Mouse (Mus musculus) 416B (cell line): ENCODE data around the gene Tmem88b.
"Not testable (repeated sequence)": the region's sequence is repeated elsewhere in the genome, so short reads cannot be mapped to it uniquely, and the experiment has no call there.

ENCODE experiments used
- DNase-seq: peaks from one replicate; pipeline ENCODE4 v3.0.0; 2011; ENCODE audit warnings: low read depth

The Tmem88b gene

GRCm38 (mm10) chr4:155760613-155761355 lies 24.9 kb downstream of the Tmem88b start, which contains the start of gene Atad3a:
Atad3a (minus strand) TSS chr4:155761093.
- peak; percentile 98 for DNase-seq

DNA sequence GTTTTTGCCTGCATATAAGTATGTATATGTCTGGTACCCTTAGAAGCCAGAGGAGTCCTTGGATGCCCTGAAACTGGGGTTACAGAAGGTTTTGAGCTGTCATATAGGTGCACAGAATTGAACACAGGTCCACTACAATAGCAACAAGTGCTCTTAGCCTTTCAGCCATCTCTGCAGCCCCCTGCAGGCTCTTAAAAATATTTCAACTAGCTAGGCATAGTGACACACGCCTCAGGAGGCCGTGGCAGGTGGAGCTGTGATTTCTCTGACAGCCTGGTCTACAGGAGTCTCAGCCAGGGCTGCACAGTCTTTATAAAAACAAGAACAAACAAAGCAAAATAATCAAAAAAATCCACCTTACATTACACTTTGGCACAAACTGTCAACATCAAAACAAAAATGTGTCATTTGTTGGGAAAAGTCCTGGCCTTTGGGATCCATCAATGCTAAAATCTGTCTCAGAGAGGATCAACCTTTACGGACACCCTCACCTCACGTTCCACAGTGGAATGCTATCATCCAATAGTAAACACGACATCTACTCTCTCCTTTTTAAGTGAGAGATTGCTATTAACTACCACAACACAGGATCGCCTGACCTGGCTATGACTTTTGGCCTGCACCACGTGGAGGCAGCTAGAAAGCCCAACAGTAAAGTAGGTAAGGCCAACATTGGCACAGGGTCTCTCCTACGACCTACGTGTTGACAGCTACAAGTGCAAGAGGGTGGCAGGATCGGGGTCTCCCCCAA lies 25.6 kb downstream of the Tmem88b start:
- DNase-seq: peak; percentile 81

- DNase-seq: no peak
Observed at GRCm38 (mm10) chr4:155757011-155757410, 28.7 kb downstream of the Tmem88b start.

- DNase-seq: no peak
Observed at GRCm38 (mm10) chr4:155746575-155747490, 38.8 kb downstream of the Tmem88b start.

DNA sequence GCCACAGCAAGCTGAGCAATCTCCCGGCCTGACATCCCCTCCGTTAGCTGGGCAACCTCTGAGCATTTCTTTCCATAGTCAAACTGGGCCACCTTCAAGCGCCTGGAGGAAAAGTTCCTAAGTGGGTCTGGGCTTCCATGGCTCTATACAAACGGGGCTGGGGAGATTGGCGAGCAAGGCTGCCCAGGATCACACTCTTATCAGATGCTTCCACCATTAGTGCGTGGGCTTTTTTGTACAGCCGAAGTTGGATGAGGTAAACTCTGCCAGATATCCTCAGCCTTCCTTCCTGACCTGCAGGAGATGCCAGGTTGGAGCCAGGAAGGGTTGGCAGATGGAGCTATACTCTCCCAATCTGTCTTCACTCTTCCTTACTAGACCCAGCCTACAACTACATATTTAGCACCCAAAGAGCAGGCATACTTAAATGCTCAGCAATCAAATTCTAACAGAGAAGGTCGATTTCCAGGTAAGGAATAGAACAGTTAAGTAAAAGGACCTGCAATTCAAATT lies 39.6 kb downstream of the Tmem88b start:
- no peak for DNase-seq

DNA sequence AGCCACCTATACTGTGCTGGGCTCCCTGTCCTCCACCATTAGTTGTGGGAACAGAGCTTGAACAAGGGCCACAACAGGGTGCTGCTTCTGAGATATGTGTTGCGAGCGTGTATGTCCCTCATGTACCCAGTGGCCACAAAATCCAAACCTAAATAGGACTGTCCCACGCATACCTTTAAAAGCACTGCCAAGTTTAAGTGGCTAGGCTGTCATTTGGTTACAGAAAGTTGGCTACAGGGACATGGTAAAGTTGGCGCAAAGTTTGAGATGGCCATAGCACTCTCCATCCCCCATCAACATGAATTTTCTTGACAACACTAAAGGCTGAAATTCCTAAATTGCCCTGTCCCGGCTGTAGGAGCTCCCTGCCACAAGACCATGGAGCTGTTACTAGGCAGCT lies 40.5 kb downstream of the Tmem88b start:
- DNase-seq: no peak

GRCm38 (mm10) chr4:155744474-155744873 lies 41.2 kb downstream of the Tmem88b start:
- DNase-seq: no peak

DNA sequence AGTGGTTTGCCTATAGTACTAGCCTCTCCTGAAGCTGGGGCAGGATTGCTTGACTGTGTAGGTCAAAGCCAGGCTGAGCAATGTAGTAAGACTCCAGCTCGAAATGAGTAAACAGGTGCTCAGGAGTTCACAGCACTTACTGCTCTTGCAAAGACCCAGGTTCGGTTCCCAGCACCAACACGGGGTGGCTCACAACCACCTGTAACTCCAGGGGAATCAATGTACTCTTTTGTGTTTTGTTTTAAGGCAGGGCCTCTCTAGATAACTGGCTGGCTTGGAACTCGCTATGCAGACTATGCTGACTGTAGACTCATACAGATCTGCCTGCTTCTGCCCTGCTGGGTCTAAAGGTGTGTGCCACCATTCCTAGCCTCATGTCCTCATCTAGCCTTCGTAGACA lies 43.0 kb downstream of the Tmem88b start:
- no peak for DNase-seq

GRCm38 (mm10) chr4:155740681-155741080 lies 45.0 kb downstream of the Tmem88b start:
- DNase-seq: not testable (repeated sequence)

DNA sequence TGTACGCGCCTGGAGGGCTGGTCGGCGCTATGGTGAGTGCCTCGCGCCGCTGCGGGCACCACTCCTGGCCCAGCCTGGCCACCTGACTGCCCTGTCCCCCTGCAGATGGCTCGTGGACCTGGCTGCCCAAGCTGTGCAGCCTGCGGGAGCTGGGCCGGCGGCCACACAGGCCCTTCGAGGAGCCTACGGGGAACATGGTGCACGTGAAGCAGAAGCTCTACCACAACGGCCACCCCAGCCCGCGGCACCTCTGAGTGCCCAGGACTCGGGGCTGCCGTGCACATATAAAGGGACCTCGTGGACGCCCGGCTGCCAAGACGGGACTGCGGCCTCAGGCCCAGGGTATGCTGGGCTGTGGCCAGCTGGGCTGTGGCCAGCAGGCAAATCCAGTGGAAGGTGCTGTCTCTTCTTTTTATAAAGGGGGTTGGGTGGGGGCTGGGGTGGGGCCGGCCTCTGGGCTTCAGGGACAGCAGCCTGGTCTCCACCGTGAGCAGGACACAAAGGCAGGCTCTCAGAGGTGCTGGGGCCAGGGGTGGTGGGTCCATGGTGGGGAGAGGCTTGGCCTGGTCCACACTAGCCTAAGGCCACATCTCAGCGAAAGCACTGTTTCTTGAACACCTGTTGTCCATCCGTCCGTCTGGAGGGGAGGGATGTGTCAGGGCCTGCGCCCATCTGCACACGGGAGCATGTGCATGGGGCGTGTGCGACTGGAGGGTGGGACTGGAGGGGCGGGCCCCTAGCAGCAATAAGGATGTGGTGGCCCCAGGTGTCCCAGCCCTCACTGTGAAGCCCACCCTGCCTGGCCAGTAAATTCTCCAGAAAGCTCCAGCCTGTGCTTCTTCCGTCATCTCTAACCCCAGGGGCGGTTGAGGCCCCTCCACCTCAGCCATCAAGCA lies 45.7 kb downstream of the Tmem88b start:
- no peak for DNase-seq

DNA sequence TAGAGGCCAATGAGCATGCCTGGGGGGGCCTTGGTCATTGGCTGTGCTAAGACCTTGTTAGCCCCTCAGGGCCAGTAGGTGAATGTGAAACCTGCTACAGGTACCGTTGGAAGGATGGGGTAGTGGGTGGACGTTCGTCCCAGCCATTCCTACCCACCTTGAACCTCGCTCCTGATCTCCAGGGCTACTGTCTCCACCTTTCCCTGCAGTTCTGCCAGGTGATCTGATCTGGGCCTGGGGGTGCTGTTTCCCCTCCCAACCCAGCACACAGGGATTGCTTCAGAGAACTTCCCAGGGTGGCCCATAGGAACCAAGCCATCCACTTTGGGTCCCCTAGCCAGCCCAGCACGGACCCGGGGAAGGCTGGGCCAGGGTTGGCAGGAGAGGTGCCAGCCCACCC lies 46.5 kb downstream of the Tmem88b start:
- DNase-seq: no peak

- no peak for DNase-seq
Observed at GRCm38 (mm10) chr4:155738262-155738661, 47.4 kb downstream of the Tmem88b start.

- no peak for DNase-seq
Observed at GRCm38 (mm10) chr4:155736421-155736820, 49.3 kb downstream of the Tmem88b start.

- DNase-seq: peak; percentile 22
Observed at GRCm38 (mm10) chr4:155735788-155736187, 49.9 kb downstream of the Tmem88b start.

GRCm38 (mm10) chr4:155734951-155735702 lies 50.5 kb downstream of the Tmem88b start:
- DNase-seq: peak; percentile 25

DNA sequence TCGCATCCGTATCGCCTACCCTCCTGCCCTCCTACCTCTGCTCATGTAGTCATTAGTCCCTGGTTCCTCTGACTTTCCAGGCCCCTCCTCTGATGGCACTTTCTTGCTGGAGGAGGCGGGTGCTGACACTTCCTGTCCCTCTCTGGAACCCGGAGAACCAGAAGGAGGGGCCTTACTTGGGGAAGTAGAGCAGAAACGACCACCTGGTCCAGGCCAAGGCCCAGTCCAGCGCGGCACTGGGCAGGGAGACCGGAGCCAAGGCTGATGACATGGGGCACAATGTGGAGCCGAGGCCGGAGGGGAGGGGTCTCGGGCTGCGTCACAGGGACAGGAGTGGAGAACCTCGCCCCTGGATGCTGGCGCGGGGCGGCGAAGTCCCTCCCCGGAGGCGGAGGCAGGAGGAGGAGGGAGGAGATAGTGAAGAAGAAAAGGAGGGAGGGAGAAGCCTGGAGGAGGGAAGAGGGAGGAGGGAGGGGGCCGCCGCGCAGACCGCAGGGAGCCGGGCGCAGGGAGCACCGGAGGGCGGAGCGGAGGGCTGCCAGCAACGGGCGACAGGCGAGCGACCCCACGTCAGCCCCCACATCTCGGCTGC lies 51.2 kb downstream of the Tmem88b start, which contains the start of gene Tmem240:
TSS of gene Tmem240 (plus strand) at position 451 of the 592 bp plus-strand sequence.
- DNase-seq: peak; percentile 92

- DNase-seq: no peak
Observed at GRCm38 (mm10) chr4:155733267-155733666, 52.4 kb downstream of the Tmem88b start.
